Mouse (Mus musculus) myocyte (in vitro differentiated cells): Measurements from ENCODE around the gene Nemf. TPM values are rescaled to one million over a fixed set of nuclear protein-coding genes. Genes with fewer than 3 reads are reported as not detected.

Source experiments
- H3K27me3 ChIP-seq: one replicate; pipeline ENCODE4 v1.6.1; 2011; ENCODE audit not compliant: control insufficient read depth, insufficient read depth, insufficient read length
- H3K36me3 ChIP-seq: one replicate; pipeline ENCODE4 v1.6.1; 2011; ENCODE audit not compliant: control insufficient read depth, insufficient read depth
- H3K4me2 ChIP-seq: one replicate; pipeline ENCODE4 v1.6.1; 2011; ENCODE audit warnings: low read depth, control low read depth
- H3K4me3 ChIP-seq: one replicate; pipeline ENCODE4 v1.5.1; 2011; ENCODE audit warnings: mild to moderate bottlenecking, control low read depth, moderate library complexity
- H3K79me2 ChIP-seq: one replicate; pipeline ENCODE4 v1.6.1; 2011; ENCODE audit not compliant: control insufficient read depth, insufficient read depth
- H3ac ChIP-seq: one replicate; pipeline ENCODE4 v1.6.1; 2011; ENCODE audit not compliant: control insufficient read depth, insufficient read length
- TCF12 ChIP-seq: IDR thresholded peaks from one replicate; pipeline ENCODE4 v1.6.1; 2011; ENCODE audit warnings: mild to moderate bottlenecking, control low read depth; ENCODE audit not compliant: poor library complexity, insufficient read depth, severe bottlenecking
- polyA plus RNA-seq: library from polyadenylated mRNA; unstranded; fragments of >200 nt; fragmentation: generic; extraction: Trizol; gene quantifications from one replicate; pipeline ENCODE4 v1.2.1, GENCODE M21; 2012; ENCODE audit warnings: missing spikeins

Nemf gene
- polyA plus RNA-seq, 1 experiment: 6.8 TPM

GRCm38 (mm10) chr12:69262251-69262650 is 94.7 kb downstream of the Nemf start:
- H3K27me3 ChIP-seq: no peaks in the 10 kb centered on the region
- TF ChIP-seq TCF12: no peak
- no peak overlapping the region for H3ac ChIP-seq
- H3K4me3 ChIP-seq: no peak overlapping the region
- H3K36me3 ChIP-seq: no peaks in the 10 kb centered on the region
- no peaks in the 10 kb centered on the region for H3K79me2 ChIP-seq
- no peak overlapping the region for H3K4me2 ChIP-seq

Other genes with a start within 250 kb of the Nemf start
- 6,498 TPM for gene Rps29, start 198.0 kb downstream of the Nemf start, polyA plus RNA-seq
- gene Lrr1, start 188.4 kb downstream of the Nemf start, polyA plus RNA-seq: 5.1 TPM
- gene Rpl36al, start 173.1 kb downstream of the Nemf start, polyA plus RNA-seq: 880 TPM
- 20.7 TPM for gene Mgat2, start 173.0 kb downstream of the Nemf start, polyA plus RNA-seq
- gene Gm49383, start 160.1 kb downstream of the Nemf start, polyA plus RNA-seq: 2.6 TPM
- gene Dnaaf2, start 158.7 kb downstream of the Nemf start, polyA plus RNA-seq: 2.6 TPM
- 2.6 TPM for gene Gm49384, start 152.9 kb downstream of the Nemf start, polyA plus RNA-seq
- 4.2 TPM for gene Pole2, start 129.0 kb downstream of the Nemf start, polyA plus RNA-seq
- gene Klhdc1, start 116.0 kb downstream of the Nemf start, polyA plus RNA-seq: 8.1 TPM
- 59.9 TPM for gene Klhdc2, start 60.5 kb downstream of the Nemf start, polyA plus RNA-seq
- gene Arf6, start 15.0 kb upstream of the Nemf start, polyA plus RNA-seq: 71.4 TPM
- gene Gm9887, start 15.3 kb upstream of the Nemf start, polyA plus RNA-seq: 2.4 TPM
- gene Vcpkmt, start 225.9 kb upstream of the Nemf start, polyA plus RNA-seq: 14.6 TPM